Mouse (Mus musculus) layer of hippocampus, postnatal 14 days (tissue): ENCODE measurements at regions not wholly inside any gene's neighbourhood (a gene's known extent, or its start where the extent isn't known, plus 50 kb on each side); places are given as distances from the start of the nearest gene placed in this dataset.

Experiments
- DNase-seq, 2 experiments: peaks; one replicate each; pipeline ENCODE4 v3.0.0; 2021 to 2022; ENCODE audit warnings: low spot score in 2 of 2, mixed read lengths in 1 of 2

- no peak for DNase-seq
These were observed 379.3 kb downstream of the Gm10295 start for GRCm38 (mm10) chr7:70972023-70972400.

- no peak for DNase-seq
These were observed 379.8 kb downstream of the Gm10295 start for GRCm38 (mm10) chr7:70971323-70972022.

- DNase-seq, result no peak
These were observed 398.8 kb downstream of the Gm10295 start for GRCm38 (mm10) chr7:70952318-70952959.

GRCm38 (mm10) chr7:70948281-70948680 is 403.0 kb downstream of the Gm10295 start:
- DNase-seq, result no peak

GRCm38 (mm10) chr7:70946260-70946659 is 405.0 kb downstream of the Gm10295 start:
- DNase-seq, result peak in 1 of 2 experiments; percentile 1

GRCm38 (mm10) chr7:70930911-70931310 is 420.4 kb downstream of the Gm10295 start:
- no peak for DNase-seq

- DNase-seq, result peak; percentile 2 to 4
These were observed 421.4 kb downstream of the Gm10295 start for GRCm38 (mm10) chr7:70929935-70930334.

GRCm38 (mm10) chr7:70928001-70928400 is 423.3 kb downstream of the Gm10295 start:
- DNase-seq, result no peak

- DNase-seq, result no peak
These were observed 434.3 kb downstream of the Gm10295 start for GRCm38 (mm10) chr7:70917016-70917415.

- DNase-seq, result no peak
These were observed 442.4 kb downstream of the Gm10295 start for GRCm38 (mm10) chr7:70908921-70909320.

GRCm38 (mm10) chr7:70891700-70892099 is 459.6 kb downstream of the Gm10295 start:
- DNase-seq, result no peak

GRCm38 (mm10) chr7:70880496-70880895 is 470.8 kb downstream of the Gm10295 start:
- DNase-seq, result no peak

GRCm38 (mm10) chr7:70874393-70874792 is 476.9 kb downstream of the Gm10295 start:
- no peak for DNase-seq

GRCm38 (mm10) chr7:70870841-70871534 is 480.3 kb downstream of the Gm10295 start:
- DNase-seq, result no peak

- no peak for DNase-seq
These were observed 482.2 kb downstream of the Gm10295 start for GRCm38 (mm10) chr7:70869125-70869524.

- no peak for DNase-seq
These were observed 491.3 kb downstream of the Gm10295 start for GRCm38 (mm10) chr7:70859957-70860356.

- no peak for DNase-seq
These were observed 484.2 kb upstream of the Nr2f2 start for GRCm38 (mm10) chr7:70850726-70851125.

- DNase-seq, result no peak
These were observed 481.7 kb upstream of the Nr2f2 start for GRCm38 (mm10) chr7:70848016-70848776.

- DNase-seq, result no peak
These were observed 481.0 kb upstream of the Nr2f2 start for GRCm38 (mm10) chr7:70847450-70847993.

- DNase-seq, result no peak
These were observed 479.5 kb upstream of the Nr2f2 start for GRCm38 (mm10) chr7:70846076-70846475.

- no peak for DNase-seq
These were observed 473.6 kb upstream of the Nr2f2 start for GRCm38 (mm10) chr7:70840142-70840541.
